Mouse (Mus musculus) adrenal gland, postnatal 25 days (tissue): ENCODE data around the gene Lgsn. TPM values are rescaled to one million over a fixed set of nuclear protein-coding genes. Genes with fewer than 3 reads are reported as not detected.

ENCODE experiments used
- DNase-seq: peaks from one replicate; pipeline ENCODE4 v3.0.0; 2021; ENCODE audit warnings: mixed read lengths
- long read RNA-seq: library from polyadenylated mRNA; stranded (forward); transcript quantifications from one replicate; pipeline ENCODE4 v2.0.0, GENCODE M21; 2021
- total RNA-seq: library from RNA; stranded (reverse); gene quantifications from 2 replicates; pipeline ENCODE4 v1.2.3, GENCODE M21; 2021

Lgsn gene
- not detected in 2 replicates for total RNA-seq
- long read RNA-seq: 0 reads

DNA sequence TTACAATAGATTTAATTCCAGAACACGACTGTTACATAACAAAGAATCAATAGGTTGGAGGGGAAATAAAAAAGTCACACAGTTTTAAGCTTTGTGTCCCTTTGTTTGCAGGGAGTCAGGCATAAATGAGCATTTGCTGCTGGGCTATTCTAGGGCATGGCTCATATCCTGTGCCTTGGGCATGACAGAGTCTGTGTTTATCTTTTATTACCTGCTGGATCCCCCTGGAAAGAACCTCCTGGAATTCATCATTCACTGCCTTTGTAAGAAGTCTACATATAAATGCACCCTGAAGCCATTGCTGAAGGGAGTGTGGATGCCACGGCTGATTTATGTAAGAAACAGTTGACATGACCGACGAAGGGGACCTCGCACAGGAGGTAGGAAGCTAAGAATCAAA, at the start of gene Lgsn:
Gene Lgsn (plus strand): TSS at position 301 of the 400 bp plus-strand sequence.
- DNase-seq: no peak

DNA sequence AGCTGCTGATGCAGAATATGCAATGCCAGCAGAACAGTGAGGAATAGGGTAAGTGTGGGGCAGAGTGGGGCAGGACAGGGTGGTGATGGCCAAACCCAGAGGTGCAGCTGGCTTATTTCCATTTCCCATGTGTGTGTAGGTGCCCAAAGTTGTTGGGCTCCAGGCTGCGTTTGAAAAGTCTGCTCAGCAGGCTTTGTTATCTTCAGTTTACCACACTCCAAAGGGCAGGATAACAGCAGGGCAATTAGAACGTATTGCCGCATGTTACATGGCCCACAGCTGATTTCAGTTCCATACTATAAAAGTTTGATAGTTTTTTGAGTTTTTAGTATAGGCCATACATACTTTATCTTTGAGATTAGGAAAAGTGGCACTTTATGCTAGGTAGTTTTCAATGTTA, 37.8 kb upstream of the Lgsn start:
- no peak for DNase-seq

DNA sequence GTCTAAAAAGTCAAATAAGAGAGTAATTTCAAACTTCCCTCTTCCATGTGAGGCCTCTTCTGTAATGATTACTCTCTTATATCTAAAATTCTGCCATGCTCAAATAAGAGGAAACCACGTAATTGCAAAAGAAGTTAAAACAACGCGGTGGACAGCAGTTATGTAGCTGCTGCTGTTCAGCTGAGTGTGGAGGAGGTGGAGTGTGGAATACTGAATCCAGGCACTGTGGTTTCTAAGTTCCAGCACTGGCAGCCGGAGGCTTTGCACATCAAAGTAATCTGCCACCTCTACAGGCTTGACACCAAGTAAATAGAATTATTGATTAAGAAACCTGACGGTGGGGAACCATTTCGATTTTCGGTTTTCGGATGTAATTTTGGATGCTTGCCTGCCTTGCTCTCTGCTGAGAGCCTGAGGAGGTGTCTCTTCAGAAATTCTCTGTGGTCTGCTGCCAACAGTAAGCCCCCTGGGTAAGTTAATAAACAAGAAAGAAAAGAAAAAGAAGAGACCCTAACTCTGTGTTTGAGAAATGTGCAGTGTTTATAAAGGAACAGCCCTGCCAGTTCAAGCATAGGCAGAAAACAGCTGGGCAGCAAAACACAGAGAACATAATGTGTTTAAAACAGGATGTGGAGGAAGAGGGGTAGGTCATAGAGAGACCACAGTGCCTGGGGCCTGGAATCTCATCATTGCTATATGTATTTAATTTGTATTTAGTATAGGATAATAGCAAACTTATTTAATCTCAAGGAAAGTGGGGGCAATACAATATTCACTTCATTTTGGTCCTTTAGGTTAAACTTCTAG, 33.7 kb upstream of the Lgsn start:
- DNase-seq: no peak

DNA sequence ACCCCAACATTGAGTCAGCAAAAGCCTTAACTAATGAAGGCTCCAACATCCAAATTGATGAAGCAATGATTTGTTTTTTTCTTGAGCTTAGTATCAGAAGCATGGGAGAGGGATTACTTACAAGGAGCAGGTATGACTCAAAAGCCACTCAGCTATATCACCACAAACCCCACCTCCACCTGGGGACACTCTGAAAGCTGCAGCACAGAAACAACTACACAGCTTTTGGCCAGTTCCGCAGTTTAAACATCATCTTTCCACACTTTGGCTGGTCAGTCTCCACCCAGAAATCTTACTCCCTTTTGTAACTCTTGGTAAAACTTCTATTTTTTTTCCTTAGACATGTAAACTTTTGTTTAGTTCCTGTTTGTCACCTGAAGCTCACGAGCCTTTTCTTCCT, 32.6 kb upstream of the Lgsn start:
- no peak for DNase-seq

DNA sequence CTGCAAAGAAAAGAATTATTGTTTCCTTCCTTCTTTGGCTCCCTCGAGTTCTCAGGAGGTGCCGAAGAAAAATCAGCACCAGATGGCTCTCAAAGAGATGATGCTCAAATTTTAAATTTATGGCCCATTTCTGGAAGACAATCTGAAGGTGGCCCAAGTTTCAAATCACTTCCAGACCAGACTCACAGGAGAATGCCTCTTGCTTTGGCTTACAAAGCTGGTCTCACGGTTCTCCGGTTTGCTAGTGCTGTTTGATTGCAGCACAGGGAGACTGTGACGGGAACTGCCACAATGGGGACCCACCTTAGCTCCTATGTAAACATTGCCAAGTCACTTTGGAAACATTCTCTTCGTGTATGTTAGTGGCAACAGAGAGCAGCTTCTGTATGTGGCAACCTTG, 26.5 kb upstream of the Lgsn start:
- DNase-seq: no peak

DNA sequence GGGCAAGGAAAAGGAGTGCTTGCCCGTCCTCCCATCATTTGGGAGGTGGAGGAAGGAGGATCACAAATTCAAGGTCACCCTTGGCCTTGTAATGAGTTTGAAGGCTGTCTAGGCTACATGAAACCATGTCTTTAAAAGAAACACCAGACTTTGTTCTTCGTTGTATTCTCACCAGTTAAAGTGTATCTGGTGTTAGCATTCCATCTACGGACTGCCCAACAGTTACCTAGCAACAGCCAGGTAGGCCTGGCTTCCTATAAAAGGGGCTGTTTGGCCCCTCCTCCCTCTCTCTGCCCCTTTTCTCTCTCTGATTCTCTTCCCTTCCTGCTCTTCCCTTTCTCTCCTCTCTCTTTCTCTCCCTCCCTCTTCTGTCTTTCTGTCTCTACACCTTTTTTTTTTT, 25.7 kb upstream of the Lgsn start:
- DNase-seq: no peak

DNA sequence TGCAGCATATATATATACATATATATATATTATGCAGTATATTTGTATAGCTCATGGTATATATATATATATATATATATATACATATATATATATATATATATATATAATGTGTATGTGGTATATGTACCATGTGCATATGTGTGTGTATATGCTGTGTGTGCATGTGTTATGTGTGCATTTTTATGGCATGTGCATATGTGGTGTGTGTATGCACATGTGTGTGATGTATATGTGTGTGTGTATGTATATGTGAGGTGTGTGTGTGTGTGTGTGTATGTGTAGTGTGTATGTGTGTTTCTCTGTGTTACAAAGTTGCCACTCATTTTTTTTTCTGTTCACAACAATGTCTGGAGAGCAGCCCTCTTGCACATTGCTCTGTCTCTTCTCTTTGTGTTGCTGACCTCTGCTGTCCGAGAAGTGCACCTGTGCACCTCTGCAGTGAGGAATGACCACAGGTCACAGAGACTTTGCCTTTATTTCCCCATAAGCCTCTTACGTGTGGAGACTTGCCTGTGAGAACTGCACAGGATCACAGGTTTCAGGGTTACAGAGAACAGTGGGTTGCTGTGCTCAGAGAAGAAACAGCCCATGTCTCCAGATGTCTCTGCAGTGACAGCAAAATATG, 23.3 kb upstream of the Lgsn start:
- no peak for DNase-seq

DNA sequence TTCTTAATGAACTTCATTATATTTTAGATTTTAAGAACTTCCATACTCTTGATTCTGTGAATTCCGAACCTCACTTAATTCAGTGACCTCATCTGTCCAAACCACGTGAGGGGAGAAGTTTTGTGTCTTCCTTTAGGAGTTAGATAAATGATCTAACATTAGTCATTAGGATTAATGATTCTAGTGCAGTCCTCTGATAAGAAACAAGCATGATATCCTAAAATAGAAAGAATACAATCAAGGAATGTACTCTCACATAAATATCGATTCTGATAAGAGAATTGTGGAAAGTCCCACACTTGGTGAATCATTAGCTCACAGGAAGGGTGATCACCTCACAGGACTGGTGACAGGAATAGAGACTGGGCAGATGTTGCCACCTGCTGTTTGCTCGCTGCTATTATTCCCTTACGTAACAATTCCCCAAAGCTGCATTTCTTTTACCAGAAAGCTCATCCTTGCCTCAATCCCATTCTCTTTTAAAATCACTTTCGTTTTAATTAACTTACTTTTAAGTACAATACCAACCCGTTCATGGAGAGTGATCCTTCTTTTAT, 22.3 kb upstream of the Lgsn start:
- DNase-seq: peak; percentile 42

DNA sequence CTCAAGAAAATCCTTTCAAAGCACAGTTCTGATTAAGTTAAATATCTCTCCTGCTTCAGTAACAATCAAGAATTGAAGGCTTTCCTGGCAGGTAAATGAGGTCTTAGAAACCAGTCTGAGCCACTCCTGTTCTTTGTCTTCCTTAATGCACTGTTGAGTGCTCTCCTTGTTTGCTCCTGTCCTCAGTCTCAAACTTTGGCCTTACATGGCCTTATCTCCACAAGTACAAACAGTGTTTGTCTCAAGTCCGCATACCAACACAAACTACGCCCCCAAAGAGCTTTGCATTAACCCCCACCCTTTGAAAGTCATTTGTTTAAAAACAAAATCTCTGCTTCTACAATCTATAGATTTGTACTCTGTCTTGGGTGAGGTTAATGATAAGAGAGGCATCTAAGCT, 20.0 kb upstream of the Lgsn start:
- no peak for DNase-seq

DNA sequence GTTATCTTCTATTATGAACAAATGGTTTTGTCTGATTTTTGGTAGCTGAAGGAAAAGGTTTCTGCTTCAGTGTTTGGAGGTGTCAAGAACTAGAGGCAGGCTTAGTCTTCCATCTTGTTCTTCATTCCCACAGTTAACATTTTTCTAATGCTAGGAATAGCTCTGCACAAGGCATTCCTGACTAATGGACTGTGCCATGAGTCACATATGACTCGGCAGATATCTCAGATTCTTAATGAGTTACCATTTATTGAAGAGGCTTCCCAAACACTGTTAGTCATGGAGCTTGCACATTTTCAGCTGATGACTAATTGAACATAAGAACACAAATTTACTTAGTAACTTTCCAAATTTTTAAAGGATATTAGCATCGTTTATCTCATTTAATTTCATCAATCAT, 19.3 kb upstream of the Lgsn start:
- DNase-seq: no peak

DNA sequence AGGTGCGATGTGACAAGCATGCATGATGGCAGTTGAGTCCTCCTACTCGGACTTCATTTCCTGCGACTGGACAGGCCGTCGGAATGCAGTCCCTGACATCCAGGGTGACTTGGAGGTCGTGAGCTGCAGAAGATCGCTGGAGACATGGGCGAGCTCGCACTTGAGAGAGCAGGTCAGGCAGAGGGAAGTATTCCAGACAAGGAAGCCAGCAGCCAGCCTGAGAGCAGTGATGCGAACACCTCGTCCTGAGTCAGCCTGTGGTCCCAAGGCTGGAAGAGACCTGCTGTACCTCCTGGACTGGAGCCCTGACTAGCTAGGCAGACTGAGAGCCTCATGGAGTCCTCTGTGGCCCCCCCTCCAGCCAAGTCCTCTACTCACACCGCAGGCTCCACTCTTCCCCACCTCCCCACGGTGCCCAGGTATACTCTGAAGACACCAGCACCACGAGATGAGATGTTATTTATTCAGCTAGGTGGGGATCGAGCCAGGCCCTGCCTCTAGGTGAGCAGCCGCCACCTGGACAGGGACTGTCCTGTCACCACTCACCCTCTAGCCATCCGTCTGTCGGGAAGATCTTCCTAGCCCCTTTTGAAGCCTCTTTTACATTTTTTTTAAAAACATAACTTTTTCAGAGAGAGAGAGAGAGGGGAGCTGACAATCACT, 11.5 kb upstream of the Lgsn start:
- DNase-seq: no peak

DNA sequence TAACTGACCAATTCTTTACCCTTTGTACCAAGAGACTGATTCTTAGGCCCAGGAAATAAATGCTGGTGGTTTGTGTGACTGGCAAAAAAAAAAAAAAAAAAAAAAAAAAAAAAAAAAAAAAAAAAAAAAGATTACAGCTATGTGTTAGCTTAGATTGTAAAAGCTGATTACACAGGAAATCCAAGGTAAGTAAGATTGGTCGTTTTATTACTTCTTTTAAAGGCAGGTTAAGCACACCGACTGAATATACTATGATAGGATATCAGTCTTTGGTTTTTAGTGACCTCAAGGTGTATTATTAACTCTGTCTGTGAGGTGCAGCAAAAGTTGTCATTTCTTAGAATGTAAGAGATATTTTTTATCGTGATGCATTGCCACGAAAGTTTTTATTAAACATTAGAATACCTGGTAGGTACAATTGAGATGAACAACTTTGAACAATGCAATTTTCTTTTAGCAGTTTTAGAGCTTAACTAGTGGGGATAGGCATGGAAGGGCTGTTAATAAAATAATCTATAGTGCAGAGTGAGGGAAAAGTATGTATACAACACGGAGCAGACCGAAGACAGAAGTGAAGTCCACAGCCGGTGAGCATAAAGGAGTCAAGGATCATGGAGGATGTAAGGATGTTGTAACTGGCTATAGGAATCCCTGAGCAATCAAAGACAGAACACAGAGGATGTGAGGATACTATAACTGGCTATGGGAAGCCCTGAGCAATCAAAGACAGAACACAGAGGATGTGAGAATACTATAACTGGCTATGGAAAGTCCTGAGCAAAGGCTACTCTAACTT, 10.7 kb upstream of the Lgsn start:
- DNase-seq: no peak

DNA sequence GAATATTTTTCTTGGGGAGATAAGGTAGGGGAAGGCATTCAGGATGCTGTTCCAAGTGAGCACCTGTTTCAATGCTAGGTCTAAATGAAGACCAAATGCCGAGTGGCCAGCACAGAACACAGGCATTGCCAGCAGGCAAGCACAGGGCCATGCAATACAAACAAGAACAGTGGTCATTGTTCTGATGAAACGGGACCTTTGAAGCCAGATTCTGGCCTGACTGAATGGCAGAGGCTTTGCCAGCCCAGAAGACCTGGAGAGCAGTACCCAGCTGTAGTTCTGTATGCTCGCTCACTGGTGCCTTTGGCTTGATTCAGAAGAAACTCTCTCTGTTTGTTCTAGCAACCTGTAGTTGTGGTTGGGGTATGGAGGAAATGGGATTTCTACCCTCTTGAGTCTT, 800 bp upstream of the Lgsn start:
- DNase-seq: no peak

DNA sequence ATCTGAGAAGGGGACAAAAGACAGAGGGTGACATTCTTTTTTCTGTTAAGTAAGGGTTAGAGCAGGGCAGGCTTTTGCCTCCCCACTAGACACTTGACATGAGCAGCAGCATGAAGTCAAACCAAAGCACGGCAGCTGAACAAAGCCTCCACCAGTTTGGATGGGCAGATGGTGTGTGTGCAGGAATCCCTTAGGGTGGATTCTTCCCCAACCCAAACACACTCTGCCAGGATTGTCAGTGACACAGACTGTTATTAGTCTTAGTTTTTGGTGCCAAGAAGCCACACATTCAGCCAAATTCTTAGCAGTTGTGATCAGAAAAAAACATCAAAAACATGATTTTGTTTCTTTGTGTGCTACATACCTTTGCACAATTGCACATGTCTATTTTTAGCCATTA, 2.1 kb downstream of the Lgsn start:
- no peak for DNase-seq

DNA sequence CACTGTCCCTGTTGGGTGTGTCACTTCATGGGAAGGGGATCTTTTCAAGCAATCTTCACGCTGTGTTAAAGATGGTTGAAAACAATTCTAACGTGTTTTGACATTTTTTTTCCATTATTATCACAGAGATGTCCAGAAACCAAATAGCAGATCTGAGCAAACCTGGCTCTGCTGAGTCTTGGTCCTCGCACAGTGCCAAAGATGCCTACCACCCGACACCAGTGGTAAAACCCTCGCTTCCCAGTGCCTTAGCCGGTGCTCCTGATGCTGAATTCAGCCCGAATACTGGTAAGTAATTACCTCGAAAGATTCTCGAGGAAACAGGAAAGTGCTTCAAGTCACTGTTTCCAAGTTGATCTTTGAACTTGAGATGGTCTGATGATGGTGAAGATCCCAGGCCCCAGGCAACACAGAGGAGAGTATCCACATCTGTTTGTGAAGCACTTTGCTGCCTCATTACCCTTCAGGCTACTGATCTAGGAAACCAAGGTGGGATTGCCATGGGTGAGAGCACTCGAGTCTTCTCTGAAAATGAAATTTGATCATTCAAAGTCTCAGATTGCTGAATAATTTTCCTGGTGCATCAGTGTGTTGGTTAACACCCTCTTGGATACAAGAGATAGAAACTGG, 14.2 kb downstream of the Lgsn start:
- DNase-seq: no peak

DNA sequence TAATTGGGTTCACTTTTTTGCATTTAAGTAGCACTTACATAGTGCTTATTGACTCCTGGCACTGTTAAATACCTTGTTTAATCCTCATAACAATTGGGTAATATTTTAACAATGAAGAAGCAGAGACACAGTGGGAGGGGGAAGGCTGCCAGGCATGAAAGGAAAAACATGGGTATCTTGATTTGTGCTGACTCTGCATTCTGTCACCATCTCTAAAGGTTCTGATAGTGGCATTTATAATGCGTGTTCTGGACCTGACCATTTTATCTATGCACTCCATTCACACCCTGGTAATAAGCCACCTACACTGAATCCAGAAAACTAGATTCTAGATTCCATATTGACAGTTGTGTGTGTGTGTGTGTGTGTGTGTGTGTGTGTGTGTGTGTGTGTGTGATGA, 19.4 kb downstream of the Lgsn start:
- no peak for DNase-seq

DNA sequence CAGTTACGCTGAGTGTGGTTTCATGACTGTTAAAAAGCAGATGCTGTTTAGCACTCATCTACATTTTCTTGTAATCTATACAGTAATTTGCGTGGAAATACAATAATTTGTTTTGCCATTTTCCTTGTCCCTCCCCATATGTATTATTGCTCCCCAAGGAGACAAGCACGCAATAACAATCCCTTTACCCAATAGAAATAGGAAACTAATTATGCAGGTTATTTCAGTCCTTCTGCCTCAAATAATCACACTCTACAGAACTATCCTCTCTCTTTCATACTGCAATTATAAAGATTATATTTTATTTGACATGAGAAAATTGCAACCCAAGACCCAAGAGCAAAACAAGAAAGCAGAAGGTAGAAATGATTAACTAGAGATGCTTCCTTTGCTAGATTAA, 20.8 kb downstream of the Lgsn start:
- DNase-seq: no peak

DNA sequence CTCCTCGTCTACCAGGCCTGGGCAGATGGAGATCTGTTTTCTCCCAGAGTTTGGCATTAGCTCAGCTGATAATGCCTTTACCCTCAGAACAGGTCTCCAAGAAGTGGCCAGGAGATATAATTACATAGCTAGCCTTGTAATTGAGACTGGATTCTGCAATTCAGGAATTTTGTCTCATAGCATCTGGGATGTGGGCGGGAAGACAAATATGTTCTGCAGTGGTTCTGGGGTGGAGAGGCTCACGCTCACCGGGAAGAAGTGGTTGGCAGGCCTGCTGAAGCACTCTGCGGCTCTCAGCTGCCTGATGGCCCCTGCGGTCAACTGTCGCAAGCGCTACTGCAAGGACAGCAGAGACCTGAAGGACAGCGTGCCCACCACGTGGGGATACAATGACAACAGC, 27.6 kb downstream of the Lgsn start:
- no peak for DNase-seq

DNA sequence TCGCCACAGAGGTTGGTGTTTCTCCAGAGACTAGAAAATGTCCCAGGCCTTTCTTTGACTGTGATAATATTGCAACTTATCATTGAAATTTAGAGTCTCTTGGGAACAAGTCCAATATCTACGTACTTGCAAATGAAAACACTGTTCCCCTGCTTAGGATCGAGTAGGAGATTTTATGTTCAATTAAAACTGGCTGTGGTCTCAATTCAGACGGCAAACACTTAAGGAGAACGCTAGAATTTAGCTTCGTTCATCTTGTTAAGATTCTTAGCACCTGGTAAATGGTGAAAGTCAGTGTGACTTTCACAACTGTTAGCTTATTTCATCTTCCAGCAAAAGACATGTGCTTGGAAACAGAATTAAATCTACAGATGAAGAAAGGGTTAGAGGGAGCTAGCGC, 29.1 kb downstream of the Lgsn start:
- DNase-seq: no peak

DNA sequence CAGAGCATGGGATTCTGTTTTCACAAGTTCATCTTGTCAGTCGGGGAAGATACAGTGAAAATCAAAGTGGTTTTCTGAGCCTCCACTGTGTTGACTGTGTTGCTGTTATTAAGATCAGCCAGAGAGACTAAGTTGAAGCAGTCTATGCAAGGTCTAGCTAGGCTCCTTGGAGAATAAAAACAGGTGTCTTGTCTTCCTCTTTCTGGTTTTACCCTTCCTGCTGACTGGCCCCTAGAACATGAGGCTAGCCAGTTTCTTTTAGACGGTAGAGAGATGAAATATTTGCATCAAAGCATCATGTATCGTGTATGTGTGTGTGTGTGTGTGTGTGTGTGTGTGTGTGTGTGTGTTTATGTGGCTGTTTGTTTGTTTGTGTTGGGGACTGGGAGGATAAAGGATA, 29.6 kb downstream of the Lgsn start:
- no peak for DNase-seq

DNA sequence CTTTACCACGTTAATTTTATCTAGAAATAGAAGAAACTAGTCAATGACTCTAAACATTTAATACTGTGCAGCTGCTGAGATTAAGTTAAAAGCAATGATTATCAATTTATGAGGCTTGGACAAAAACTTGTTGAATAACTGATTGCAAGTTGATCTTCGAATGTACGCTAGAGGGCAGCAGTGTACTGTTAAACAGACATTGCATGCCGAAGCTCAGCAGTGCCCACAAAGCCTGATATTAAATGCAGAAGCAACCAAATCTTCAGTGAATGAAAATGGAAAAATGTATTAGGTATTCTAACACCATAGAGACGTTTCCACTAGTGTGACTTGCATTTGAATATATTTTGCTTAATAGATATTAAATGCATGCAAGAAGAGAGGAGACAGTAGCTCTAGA, 33.9 kb downstream of the Lgsn start:
- peak; percentile 18 for DNase-seq

DNA sequence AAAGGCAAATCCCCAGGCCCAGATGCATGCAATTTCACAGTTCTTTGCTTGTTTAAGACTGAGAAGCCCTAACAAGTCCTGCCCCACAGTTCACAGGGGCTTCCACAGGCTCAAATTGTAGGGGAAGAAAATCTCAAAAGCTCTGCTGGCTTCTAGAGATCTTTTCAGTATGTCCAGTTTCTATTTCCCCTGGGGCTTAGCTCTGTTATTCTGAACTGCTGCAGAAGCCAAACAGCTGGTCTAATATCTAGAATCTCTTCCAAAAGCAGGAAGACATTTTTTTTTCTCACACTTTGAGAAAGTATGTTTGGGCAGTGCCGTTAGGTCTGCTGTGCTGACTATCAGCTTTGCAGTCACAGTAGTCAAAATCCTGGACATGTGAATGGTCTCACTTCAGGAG, 38.6 kb downstream of the Lgsn start:
- no peak for DNase-seq
